Mouse (Mus musculus) lung, postnatal 0 days (tissue): ENCODE measurements around the gene H2-Ob.

ENCODE experiments used
- CTCF ChIP-seq: IDR thresholded peaks from 2 replicates; pipeline ENCODE4 v1.5.1; 2016; ENCODE audit warnings: antibody characterized with exemption, mild to moderate bottlenecking
- EP300 ChIP-seq: IDR thresholded peaks from 2 replicates; pipeline ENCODE4 v1.6.1; 2016; ENCODE audit warnings: antibody characterized with exemption, mild to moderate bottlenecking, control low read depth

- TF ChIP-seq EP300 (no peak), CTCF (no peak)
Observed at GRCm38 (mm10) chr17:34261502-34261901, 22.8 kb downstream of the H2-Ob start.
